Mouse (Mus musculus): ENCODE results near the gene Qk. TPM values are rescaled to one million over a fixed set of nuclear protein-coding genes. Genes with fewer than 3 reads are reported as not detected.

The Qk gene
- polyA plus RNA-seq, 1 experiment from 2014 or later = 45.6 TPM

DNA sequence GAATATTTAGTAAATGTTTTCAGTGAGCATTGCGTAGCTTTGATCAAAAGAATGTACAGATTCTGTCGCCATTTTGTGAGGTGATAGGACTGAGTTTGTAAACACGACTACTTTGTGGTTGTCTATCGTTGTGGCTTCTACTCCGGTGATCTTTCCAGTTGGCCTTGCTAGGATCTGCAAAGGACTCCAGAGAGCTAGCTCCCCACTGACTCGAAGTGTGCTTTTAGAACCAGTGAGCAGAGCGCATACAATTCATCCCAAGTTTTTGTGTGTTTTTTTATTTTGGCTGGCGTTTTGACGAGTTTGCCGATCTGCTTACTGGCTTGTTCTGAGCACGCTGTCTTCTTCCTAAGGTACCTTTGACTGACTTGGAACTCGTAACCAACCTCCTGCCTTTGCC is 16.9 kb upstream of the Qk start:
- no peaks in the 10 kb centered on the region; the same call in 1 of the 2 replicates for H3K27me3 ChIP-seq
- WGBS = 80% methylated on average over 12 of the region's 12 CpGs
- ATAC-seq (ENCODE audit: low read depth) = no peak
- no peaks in the 10 kb centered on the region for H3K9me3 ChIP-seq
- H3K4me2 ChIP-seq = peak overlapping the region; percentile 70; the same call in 1 of the 2 replicates
- no peaks in the 10 kb centered on the region for H3K36me3 ChIP-seq
- no peak overlapping the region for H3K4me3 ChIP-seq
- peak overlapping the region; percentile 96 for H3K27ac ChIP-seq (replicated peaks)
- H3K9ac ChIP-seq = peak overlapping the region; percentile 79
- peaks cover 43% of the 10 kb centered on the region for H3K4me1 ChIP-seq (replicated peaks)

DNA sequence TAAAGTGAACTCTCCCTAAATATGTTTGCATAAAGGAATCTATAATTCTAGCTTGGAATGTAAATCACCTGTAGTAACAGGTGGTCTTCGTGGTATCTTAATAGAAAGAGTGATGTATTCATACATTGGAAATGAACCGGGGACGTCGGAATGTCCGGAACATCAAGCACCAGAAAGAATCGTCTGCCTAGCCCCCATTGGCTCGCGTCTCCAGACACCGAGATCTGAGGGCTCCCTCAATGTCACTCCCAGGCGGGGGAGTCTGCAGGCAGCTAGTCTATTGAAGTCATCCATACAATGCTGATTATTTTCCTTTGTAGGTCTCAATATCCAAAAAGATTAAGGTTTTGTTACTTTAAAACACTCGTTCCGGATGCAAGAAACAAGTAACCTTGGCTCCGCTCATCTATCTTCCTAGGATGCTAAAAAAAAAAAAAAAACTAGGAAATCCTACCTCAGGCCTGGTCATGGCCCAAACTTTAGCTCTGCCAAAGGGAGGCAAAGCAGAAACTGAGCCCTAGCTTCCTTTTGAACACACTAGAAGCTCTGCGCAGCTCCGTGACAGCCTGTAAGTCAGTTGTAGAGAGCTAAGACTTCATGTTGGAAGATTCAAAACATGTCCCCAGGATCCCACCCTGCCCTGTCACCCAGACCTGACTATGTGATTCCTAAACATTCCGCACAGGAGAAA is 16.3 kb upstream of the Qk start:
- Histone ChIP-seq H3K36me3 (no peaks in the 10 kb centered on the region), H3K4me3 (peak overlapping the region; percentile 45), H3K4me1 (replicated peaks) (peaks cover 43% of the 10 kb centered on the region), H3K9ac (peak overlapping the region; percentile 79), H3K27me3 (no peaks in the 10 kb centered on the region), H3K4me2 (peak overlapping the region; percentile 70), H3K9me3 (no peaks in the 10 kb centered on the region), H3K27ac (replicated peaks) (peak overlapping the region; percentile 96)
- 11% methylated on average over 16 of the region's 16 CpGs for WGBS
- peak; percentile 58; the same call in 1 of the 2 replicates for ATAC-seq (ENCODE audit: low read depth)

DNA sequence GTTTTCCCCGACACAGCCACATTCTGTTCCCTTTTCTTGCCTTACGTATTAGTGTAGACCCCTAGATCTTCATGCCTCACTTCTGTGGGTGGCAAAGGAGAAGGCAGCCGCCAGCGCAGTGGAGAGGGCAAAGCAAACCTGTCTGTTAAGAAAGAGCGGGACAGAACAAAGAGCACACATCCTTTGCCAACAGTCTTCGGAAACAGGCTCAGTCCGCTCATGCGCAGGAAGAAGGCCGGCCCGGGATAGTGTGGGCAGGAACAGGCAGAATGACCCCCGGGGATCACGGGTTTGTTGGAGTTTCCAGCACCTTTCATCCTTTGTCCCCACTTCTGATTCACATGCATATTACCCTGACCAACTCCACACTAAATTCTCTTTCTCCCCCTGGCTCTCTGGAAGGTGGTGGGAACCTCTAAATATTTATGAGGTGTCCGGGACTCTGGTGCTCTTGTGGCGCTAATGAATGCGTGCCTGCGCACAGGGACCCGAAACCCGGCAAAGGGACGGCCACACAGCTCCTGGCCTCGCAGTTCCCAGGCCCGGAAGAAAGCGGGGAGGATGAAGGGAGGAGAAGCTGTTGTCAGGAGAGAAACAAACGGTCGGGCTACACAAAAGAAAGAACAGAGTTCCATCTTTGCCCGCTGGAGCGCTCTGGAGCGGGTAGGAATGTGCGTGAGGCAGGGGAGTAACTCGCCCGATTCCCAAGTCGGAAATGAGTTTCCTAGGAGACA is 15.5 kb upstream of the Qk start:
- Histone ChIP-seq H3K9ac (peak overlapping the region; percentile 79), H3K4me1 (replicated peaks) (peaks cover 46% of the 10 kb centered on the region), H3K36me3 (no peaks in the 10 kb centered on the region), H3K4me3 (peak overlapping the region; percentile 45), H3K27ac (replicated peaks) (peak overlapping the region; percentile 96), H3K27me3 (no peaks in the 10 kb centered on the region), H3K4me2 (peak overlapping the region; percentile 70), H3K9me3 (no peaks in the 10 kb centered on the region)
- under 1% methylated on average over 31 of the region's 31 CpGs for WGBS
- ATAC-seq (ENCODE audit: low read depth) = peak; percentile 93

DNA sequence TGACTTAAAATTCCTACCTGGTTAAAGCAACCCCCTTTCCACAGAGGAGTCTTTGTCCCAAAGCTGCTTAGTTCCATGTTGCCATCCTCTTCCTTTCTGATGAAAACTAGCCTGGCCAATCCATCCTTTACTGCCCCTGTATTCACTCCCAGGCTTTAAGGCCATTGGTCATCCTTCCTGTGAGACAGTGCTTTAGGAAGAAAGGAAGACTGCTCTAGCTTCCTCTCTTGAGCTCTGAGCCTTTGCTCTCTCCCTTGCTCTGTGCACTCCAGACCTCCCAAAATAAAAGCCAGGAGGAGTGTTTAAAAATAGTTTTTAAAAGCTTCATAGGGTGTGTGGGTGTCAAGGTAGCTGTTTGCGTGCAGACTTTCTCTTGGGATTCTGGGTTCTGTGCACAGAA is 14.8 kb upstream of the Qk start:
- peak; percentile 8; the same call in 1 of the 2 replicates for ATAC-seq (ENCODE audit: low read depth)
- H3K36me3 ChIP-seq = no peaks in the 10 kb centered on the region
- peaks cover 47% of the 10 kb centered on the region for H3K4me1 ChIP-seq (replicated peaks)
- no peaks in the 10 kb centered on the region for H3K9me3 ChIP-seq
- no peaks in the 10 kb centered on the region for H3K27me3 ChIP-seq
- H3K27ac ChIP-seq (replicated peaks) = peak overlapping the region; percentile 96
- peak overlapping the region; percentile 70 for H3K4me2 ChIP-seq
- peak overlapping the region; percentile 79 for H3K9ac ChIP-seq
- WGBS = 7% methylated on average over 1 of the region's 1 CpGs
- H3K4me3 ChIP-seq = peak overlapping the region; percentile 45

DNA sequence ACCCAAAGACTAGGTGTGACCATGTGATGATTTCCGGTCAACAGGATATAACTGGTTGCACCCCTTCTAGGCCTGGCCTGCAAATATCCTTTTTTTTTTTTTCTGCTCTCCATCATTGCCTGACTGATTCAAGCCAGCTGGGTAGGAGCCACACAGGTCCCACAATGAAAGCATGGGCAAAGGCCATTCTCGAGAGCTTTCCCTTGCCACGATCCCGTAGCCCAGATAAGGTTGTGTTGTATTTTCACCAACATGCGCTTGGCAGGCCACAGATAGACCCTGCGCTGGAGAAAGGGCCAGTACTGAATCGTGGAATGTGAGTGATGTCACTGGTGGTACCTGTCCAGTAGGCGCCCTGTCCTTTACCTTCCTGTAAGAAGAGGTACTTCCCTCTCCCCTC is 13.7 kb upstream of the Qk start:
- Histone ChIP-seq H3K27me3 (no peaks in the 10 kb centered on the region), H3K4me2 (no peak overlapping the region), H3K27ac (replicated peaks) (peak overlapping the region; percentile 96), H3K9me3 (no peaks in the 10 kb centered on the region), H3K36me3 (no peaks in the 10 kb centered on the region), H3K9ac (no peak overlapping the region), H3K4me3 (no peak overlapping the region), H3K4me1 (replicated peaks) (peaks cover 47% of the 10 kb centered on the region)
- no peak for ATAC-seq (ENCODE audit: low read depth)
- WGBS = 93% methylated on average over 8 of the region's 8 CpGs

DNA sequence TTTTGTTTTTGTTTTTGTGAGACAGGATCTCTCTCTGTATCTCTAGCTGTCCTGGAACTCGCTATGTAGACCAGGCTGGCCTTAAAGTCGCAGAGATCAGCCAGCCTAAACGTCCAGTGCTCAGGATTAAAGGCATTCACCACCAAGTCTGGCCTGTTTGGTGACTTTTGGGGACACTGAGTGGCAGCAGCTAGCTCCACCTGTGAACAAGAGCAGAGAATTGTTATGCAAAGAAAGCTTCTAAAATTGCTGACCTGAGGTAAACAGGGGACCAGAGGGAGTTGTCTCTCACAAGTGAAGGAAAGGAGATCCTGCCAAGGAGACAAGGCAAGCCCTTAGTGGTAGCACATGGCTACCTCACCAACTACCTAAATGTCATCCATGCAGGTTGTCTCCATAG is 12.5 kb upstream of the Qk start:
- Histone ChIP-seq H3K4me1 (replicated peaks) (peaks cover 40% of the 10 kb centered on the region), H3K27ac (replicated peaks) (no peak overlapping the region)

DNA sequence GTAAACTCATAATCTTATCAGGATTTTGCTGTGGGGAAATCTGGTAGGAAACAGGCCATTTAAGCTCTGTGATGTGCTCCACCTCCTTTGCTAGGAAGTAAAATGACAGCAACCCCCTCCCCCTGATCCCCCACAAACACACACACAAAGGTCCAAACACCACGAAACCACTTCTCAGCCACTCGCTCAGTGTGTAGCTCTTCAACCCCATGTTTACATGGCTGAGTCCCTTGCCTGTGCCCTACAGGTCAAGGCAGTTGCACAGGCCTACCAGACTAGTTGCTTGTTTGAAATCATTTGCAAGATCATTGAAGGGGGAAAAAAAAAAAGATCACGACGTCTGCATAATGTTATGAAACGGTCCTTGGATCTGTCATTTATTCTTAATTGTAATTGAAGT is 9.8 kb upstream of the Qk start:
- ATAC-seq (ENCODE audit: low read depth) = no peak
- WGBS = 81% methylated on average over 5 of the region's 5 CpGs
- Histone ChIP-seq H3K9me3 (no peaks in the 10 kb centered on the region), H3K27me3 (no peaks in the 10 kb centered on the region), H3K4me2 (no peak overlapping the region), H3K4me1 (replicated peaks) (peaks cover 18% of the 10 kb centered on the region), H3K9ac (no peak overlapping the region), H3K4me3 (no peak overlapping the region), H3K27ac (replicated peaks) (no peak overlapping the region), H3K36me3 (no peaks in the 10 kb centered on the region)

More for the DNA sequence above, 12.5 kb upstream of the Qk start:
- H3K4me3 ChIP-seq = no peak overlapping the region
- WGBS = 71% methylated on average over 3 of the region's 3 CpGs
- H3K36me3 ChIP-seq = no peaks in the 10 kb centered on the region
- no peaks in the 10 kb centered on the region for H3K27me3 ChIP-seq
- no peak overlapping the region for H3K4me2 ChIP-seq
- no peak overlapping the region for H3K9ac ChIP-seq
- no peak for ATAC-seq (ENCODE audit: low read depth)
- no peaks in the 10 kb centered on the region for H3K9me3 ChIP-seq

DNA sequence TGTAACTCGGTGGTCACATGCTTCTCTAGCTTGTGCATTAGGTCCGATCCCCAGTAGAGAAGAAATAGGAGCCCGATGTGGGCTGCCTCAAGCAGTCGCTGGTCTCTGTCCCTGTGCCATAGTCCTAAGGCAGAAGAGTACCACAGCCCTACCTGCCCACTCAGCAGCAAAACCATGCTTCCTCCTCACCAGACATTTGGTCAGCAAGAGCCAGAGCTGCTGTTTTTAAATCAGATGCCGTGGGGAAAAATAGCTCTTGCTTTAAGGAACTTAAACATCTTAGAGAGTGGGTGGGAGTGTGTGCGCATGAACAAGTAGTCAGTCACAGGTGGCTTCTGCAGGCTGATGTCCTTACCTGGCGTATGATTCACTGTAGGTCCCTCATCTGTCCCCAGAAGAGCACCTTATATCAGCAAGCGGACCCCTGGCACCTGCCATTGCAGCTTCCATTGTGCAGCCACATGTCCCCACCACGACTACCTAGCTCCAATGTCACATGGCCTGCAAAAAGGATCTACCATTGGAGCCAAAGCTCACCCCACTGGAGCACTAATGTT is 9.0 kb upstream of the Qk start:
- Histone ChIP-seq H3K4me3 (no peak overlapping the region), H3K27me3 (no peaks in the 10 kb centered on the region), H3K27ac (replicated peaks) (no peak overlapping the region), H3K9me3 (no peaks in the 10 kb centered on the region), H3K4me1 (replicated peaks) (peaks cover 18% of the 10 kb centered on the region), H3K36me3 (no peaks in the 10 kb centered on the region), H3K4me2 (no peak overlapping the region), H3K9ac (no peak overlapping the region)
- WGBS = 94% methylated on average over 9 of the region's 9 CpGs
- ATAC-seq (ENCODE audit: low read depth) = no peak

DNA sequence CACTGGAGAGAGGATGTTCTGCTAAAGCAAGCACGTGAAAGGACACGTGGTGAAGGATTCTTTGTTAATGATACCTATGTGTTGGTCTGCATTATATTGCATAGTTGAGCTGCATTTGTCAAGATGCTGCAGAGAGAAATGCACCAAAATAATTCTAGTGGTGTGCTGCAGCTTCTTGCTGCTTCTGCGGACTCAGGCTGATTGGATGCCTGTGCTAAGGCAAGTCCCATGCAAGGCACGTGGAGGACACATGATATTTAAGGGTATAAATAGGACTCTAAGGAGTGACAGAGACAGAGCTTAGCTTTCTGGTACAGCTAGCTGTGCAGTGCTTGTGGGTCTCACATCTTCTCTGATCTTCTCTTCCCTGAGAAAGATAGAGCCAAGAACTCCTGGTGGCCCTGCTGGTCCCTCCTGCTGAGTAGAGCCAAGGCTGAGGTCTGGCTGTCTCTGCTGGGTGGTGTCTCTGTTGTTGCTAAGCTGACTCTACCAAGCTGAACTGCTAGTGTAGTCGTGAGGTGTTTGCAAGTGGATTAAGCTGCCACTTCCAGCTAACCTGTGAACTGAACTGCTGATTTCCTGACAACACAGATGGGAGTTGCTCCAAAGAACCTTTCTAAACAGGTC is 8.0 kb upstream of the Qk start:
- no peaks in the 10 kb centered on the region for H3K9me3 ChIP-seq
- H3K4me2 ChIP-seq = no peak overlapping the region
- H3K36me3 ChIP-seq = no peaks in the 10 kb centered on the region
- H3K4me3 ChIP-seq = no peak overlapping the region
- no peak for ATAC-seq (ENCODE audit: low read depth)
- H3K27me3 ChIP-seq = no peaks in the 10 kb centered on the region
- H3K27ac ChIP-seq (replicated peaks) = no peak overlapping the region
- H3K4me1 ChIP-seq (replicated peaks) = peaks cover 22% of the 10 kb centered on the region
- 80% methylated on average over 5 of the region's 5 CpGs for WGBS
- H3K9ac ChIP-seq = no peak overlapping the region

DNA sequence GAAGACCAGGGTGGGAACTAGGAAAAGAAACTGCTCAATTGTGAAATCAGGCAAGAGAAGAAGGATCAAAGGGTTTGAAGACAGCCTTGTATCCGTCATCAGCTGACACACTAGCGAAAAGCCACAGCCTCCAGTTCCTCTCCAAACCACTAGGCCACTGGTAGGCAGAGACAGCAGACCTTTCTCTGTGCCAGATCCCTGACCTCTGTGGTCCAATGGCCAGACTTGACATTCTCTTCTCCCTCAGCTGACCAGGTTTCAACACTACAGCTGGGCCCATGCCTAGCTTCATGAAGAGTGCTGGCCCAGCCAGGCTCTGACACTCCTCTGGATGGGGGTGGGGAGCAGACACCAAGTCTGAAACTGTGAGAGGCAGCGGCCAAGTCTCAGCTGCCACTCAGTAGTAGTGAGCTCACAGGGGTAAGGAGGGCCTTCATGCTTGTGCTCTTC is 7.0 kb upstream of the Qk start:
- whole genome bisulfite sequencing = 67% methylated on average over 3 of the region's 3 CpGs
- Histone ChIP-seq H3K27me3 (no peaks in the 10 kb centered on the region), H3K4me1 (replicated peaks) (peaks cover 29% of the 10 kb centered on the region), H3K9me3 (no peaks in the 10 kb centered on the region), H3K4me3 (no peak overlapping the region), H3K36me3 (no peaks in the 10 kb centered on the region), H3K27ac (replicated peaks) (no peak overlapping the region), H3K4me2 (no peak overlapping the region), H3K9ac (no peak overlapping the region)
- ATAC-seq (ENCODE audit: low read depth) = no peak

DNA sequence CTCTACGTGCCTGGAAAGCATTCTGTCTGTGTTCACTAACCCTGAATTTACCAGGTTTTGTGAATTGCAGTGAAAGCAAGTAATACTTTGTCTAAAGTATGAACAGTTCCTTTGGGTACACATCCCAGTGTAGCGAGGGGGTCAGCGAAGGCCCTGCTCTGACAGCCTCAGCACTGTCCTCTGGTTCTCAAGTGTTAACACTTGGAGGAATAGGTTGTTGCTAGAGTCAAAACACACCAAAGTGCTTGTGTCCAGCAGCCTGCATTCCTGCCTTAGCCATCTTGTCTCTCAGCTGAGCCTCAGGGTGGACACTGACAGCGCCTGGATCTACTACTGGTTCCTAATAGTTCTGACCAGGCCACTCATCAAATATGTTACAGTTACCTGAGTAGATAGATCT is 6.3 kb upstream of the Qk start:
- ATAC-seq (ENCODE audit: low read depth) = no peak
- Histone ChIP-seq H3K36me3 (no peaks in the 10 kb centered on the region), H3K27me3 (no peaks in the 10 kb centered on the region), H3K4me2 (no peak overlapping the region), H3K4me3 (no peak overlapping the region), H3K9me3 (no peaks in the 10 kb centered on the region), H3K9ac (no peak overlapping the region), H3K27ac (replicated peaks) (no peak overlapping the region), H3K4me1 (replicated peaks) (peaks cover 35% of the 10 kb centered on the region)
- 96% methylated on average over 4 of the region's 4 CpGs for WGBS

DNA sequence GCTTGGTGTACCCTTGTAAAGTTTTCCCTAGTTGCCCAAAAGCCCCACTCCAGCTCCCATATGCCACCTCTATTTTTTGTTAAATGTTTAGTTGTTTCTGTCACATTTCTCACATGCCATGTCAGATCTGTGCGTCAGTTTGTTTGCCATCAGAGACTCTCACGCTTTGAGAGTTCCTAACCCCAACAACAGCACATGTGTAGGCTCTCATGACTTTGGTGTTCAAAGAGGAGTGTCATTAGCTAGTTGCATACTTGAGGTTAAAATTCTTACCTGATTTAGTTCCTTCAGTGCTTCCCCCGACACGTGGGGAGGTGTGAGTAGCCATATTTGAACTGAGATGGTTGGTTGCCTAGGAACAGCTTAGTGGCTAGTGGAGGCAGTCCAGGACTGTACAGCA is 2.1 kb upstream of the Qk start:
- peak overlapping the region; percentile 62; the same call in 1 of the 2 replicates for H3K27ac ChIP-seq (replicated peaks)
- ATAC-seq (ENCODE audit: low read depth) = no peak
- H3K4me3 ChIP-seq = peak overlapping the region; percentile 26; the same call in 1 of the 2 replicates
- H3K9ac ChIP-seq = no peak overlapping the region
- H3K36me3 ChIP-seq = no peaks in the 10 kb centered on the region
- H3K4me1 ChIP-seq (replicated peaks) = peaks cover 31% of the 10 kb centered on the region
- no peaks in the 10 kb centered on the region for H3K9me3 ChIP-seq
- H3K27me3 ChIP-seq = no peaks in the 10 kb centered on the region
- peak overlapping the region; percentile 55 for H3K4me2 ChIP-seq
- 61% methylated on average over 4 of the region's 4 CpGs for WGBS

All from neural tube, embryonic 13.5 days (tissue).